8 mouse cellular contexts compared by ENCODE assay signal in the genomic region with DNA sequence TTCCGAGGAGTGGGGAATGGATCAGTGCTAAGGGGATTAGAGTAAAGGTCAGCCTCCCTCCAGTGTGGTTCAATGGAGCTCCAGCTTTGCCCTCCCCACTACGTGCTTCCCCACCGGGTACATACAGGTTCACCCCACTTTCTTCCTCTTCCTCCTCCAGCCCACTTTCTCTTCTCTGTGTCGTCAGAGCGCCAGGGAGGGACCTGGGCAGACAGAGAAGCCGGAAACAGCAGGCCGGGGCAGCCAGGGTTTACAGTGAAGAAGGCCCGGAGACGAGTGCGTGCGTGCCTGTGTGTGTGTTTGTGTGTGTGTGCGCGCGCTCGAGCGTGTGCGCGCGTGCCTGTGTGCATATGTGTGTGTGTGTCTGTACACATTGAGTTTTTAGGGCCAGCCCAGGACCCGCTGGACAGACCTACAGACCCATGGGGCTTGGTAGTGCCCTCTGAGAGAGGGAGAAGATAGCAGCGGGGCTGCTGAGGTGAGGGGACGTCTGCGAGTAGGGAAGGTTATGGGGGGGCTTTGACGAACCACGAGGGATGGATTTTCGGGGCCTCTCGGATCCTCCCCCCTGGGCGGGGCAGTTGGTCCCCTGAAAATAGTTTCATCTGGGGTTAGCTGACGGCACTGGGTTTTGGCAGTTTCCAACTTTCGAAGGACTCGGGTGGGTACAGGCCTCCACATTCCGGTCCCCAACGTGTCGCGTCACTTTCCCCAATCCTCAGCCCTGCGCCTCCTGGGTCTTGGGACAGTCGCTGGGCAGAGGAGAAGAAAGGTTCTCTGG. TPM values are rescaled to one million over a fixed set of nuclear protein-coding genes. Genes with fewer than 3 reads are reported as not detected.
DNase-seq lines count a peak whose midpoint lies in the region; ATAC-seq and TF ChIP-seq lines count a peak whose summit lies in the region.

A gene (plus strand): TSS at position 215 of the 781 bp plus-strand sequence.

- peak; percentile 51 for ATAC-seq in embryonic facial prominence, embryonic 11.5 days (replicated peaks; ENCODE audit: insufficient number of reproducible peaks, low FRiP score, low TSS enrichment, low read depth)
- ATAC-seq in liver, postnatal 0 days, result peak; percentile 75
- ATAC-seq in neural tube, embryonic 12.5 days (ENCODE audit: low FRiP score, low read depth), result peak; percentile 22

- no peaks in the 10 kb centered on the region for H3K9me3 ChIP-seq in embryonic facial prominence, embryonic 11.5 days (replicated peaks; ENCODE audit: control insufficient read depth, low read length)
- H3K9me3 ChIP-seq in liver, postnatal 0 days (ENCODE audit: low read length), result no peaks in the 10 kb centered on the region
- H3K9me3 ChIP-seq in neural tube, embryonic 12.5 days, result no peaks in the 10 kb centered on the region

- H3K36me3 ChIP-seq in embryonic facial prominence, embryonic 11.5 days (replicated peaks; ENCODE audit: control insufficient read depth, insufficient read depth, low read depth, low read length), result no peaks in the 10 kb centered on the region
- peaks cover 5% of the 10 kb centered on the region for H3K36me3 ChIP-seq in liver, postnatal 0 days (replicated peaks; ENCODE audit: insufficient read depth, low read length)
- H3K36me3 ChIP-seq in neural tube, embryonic 12.5 days, result no peaks in the 10 kb centered on the region

- peaks cover 11% of the 10 kb centered on the region for H3K4me1 ChIP-seq in embryonic facial prominence, embryonic 11.5 days (ENCODE audit: control insufficient read depth, insufficient read depth, low read length)
- H3K4me1 ChIP-seq in liver, postnatal 0 days (ENCODE audit: insufficient read depth), result peaks cover 18% of the 10 kb centered on the region
- peaks cover 16% of the 10 kb centered on the region for H3K4me1 ChIP-seq in neural tube, embryonic 12.5 days

- peak within 1 kb of the TSS; percentile 26 for H3K4me3 ChIP-seq in embryonic facial prominence, embryonic 11.5 days (ENCODE audit: low read depth, low read length)
- H3K4me3 ChIP-seq in liver, postnatal 0 days (ENCODE audit: low read depth, low read length), result peak within 1 kb of the TSS; percentile 78
- peak within 1 kb of the TSS; percentile 30 for H3K4me3 ChIP-seq in neural tube, embryonic 12.5 days

- DNase-seq in CD4-positive helper T cell, adult 2 months (ENCODE audit: low read depth, low spot score), result peak; percentile 92
- DNase-seq in adrenal gland, adult (ENCODE audit: inconsistent age in 2 of 2, low spot score in 1 of 2), result peak; percentile 88 to 95
- peak; percentile 66 for DNase-seq in embryonic facial prominence, embryonic 11.5 days (ENCODE audit: low spot score)
- peak; percentile 87 to 90 for DNase-seq in heart, adult 9 months (ENCODE audit: low spot score in 2 of 2)
- DNase-seq in kidney, adult 8-10 months, result peak; percentile 79 to 82
- DNase-seq in liver, postnatal 0 days, result peak; percentile 86
- peak; percentile 89 for DNase-seq in thymus, postnatal 14 days

- TF ChIP-seq EP300 in liver, postnatal 0 days (IDR thresholded peaks at IDR 0.05; ENCODE audit: low read depth), result no peak

- H3K4me2 ChIP-seq in embryonic facial prominence, embryonic 11.5 days (ENCODE audit: low read depth, low read length), result peak within 1 kb of the TSS; percentile 60
- peak within 1 kb of the TSS; percentile 89 for H3K4me2 ChIP-seq in liver, postnatal 0 days (ENCODE audit: low read depth, low read length)
- peak within 1 kb of the TSS; percentile 61 for H3K4me2 ChIP-seq in neural tube, embryonic 12.5 days (replicated peaks)

- H3K27me3 ChIP-seq in embryonic facial prominence, embryonic 11.5 days (ENCODE audit: control insufficient read depth, insufficient read depth, low read length), result no peaks in the 10 kb centered on the region
- H3K27me3 ChIP-seq in liver, postnatal 0 days (ENCODE audit: insufficient read depth, low read length), result no peaks in the 10 kb centered on the region
- H3K27me3 ChIP-seq in neural tube, embryonic 12.5 days (replicated peaks), result peaks cover 29% of the 10 kb centered on the region

- 4% methylated on average over 36 of the region's 37 CpGs for WGBS in embryonic facial prominence, embryonic 11.5 days
- WGBS in liver, postnatal 0 days (ENCODE audit: insufficient replicate concordance), result 1% methylated on average over 37 of the region's 37 CpGs
- 7% methylated on average over 37 of the region's 37 CpGs for WGBS in neural tube, embryonic 12.5 days

- no peak for TF ChIP-seq CTCF in liver, postnatal 0 days (IDR thresholded peaks at IDR 0.05; ENCODE audit: low read depth)

- H3K9ac ChIP-seq in embryonic facial prominence, embryonic 11.5 days (replicated peaks; ENCODE audit: low read length), result peak within 1 kb of the TSS; percentile 38
- H3K9ac ChIP-seq in liver, postnatal 0 days (replicated peaks), result peak within 1 kb of the TSS; percentile 94
- H3K9ac ChIP-seq in neural tube, embryonic 12.5 days, result peak within 1 kb of the TSS; percentile 40; the same call in 1 of the 2 replicates

- H3K27ac ChIP-seq in embryonic facial prominence, embryonic 11.5 days (replicated peaks; ENCODE audit: low read depth, low read length), result peak within 1 kb of the TSS; percentile 64; the same call in 1 of the 2 replicates
- H3K27ac ChIP-seq in liver, postnatal 0 days (ENCODE audit: low read depth), result peak within 1 kb of the TSS; percentile 98
- peak within 1 kb of the TSS; percentile 32; the same call in 1 of the 2 replicates for H3K27ac ChIP-seq in neural tube, embryonic 12.5 days

RNA-seq across cellular contexts. Expression of the gene that starts here (rescaled TPM):
- 8.1 and 8.2 TPM in 2 replicates for polyA plus RNA-seq in embryonic facial prominence, embryonic 11.5 days (2014; fragmentation: Nextera tagmentation; extraction: Ambion mirVana)
- 11.3 and 13.0 TPM in 2 replicates for polyA plus RNA-seq in liver, postnatal 0 days (2015; fragmentation: Nextera tagmentation; extraction: Ambion mirVana)
- polyA plus RNA-seq in neural tube, embryonic 12.5 days (2016; fragmentation: Nextera tagmentation; extraction: Ambion mirVana), result 7.2 and 7.5 TPM in 2 replicates

Comparison
In these comparisons a context has a peak if more than half of its experiments do, and no peak if none do; other contexts are left out.
1. Peak in every context shown above with its lines: DNase-seq, ATAC-seq, H3K4me3 ChIP-seq and H3K27ac ChIP-seq.
2. ATAC-seq: peak in every context shown above with its lines; median percentile 75 in liver, postnatal 0 days; 51 in embryonic facial prominence, embryonic 11.5 days; 22 in neural tube, embryonic 12.5 days.
3. H3K27ac ChIP-seq: peak in every context shown above with its lines; median percentile 98 in liver, postnatal 0 days; 64 in embryonic facial prominence, embryonic 11.5 days; 32 in neural tube, embryonic 12.5 days.
4. H3K4me3 ChIP-seq: peak in every context shown above with its lines; median percentile 78 in liver, postnatal 0 days; 30 in neural tube, embryonic 12.5 days; 26 in embryonic facial prominence, embryonic 11.5 days.
5. H3K9ac ChIP-seq: peak in every context shown above with its lines; median percentile 94 in liver, postnatal 0 days; 40 in neural tube, embryonic 12.5 days; 38 in embryonic facial prominence, embryonic 11.5 days.